Mouse (Mus musculus) E14TG2a.4 (cell line): ENCODE data around the gene Slc10a7.

ENCODE experiments used
- CTCF ChIP-seq: conservative IDR thresholded peaks from 2 replicates; pipeline ENCODE4 v1.5.1; 2014; ENCODE audit warnings: low read length
- NANOG ChIP-seq: IDR thresholded peaks from 2 replicates; pipeline ENCODE4 v1.6.1; 2014; ENCODE audit warnings: borderline replicate concordance, low read length, mixed read lengths
- POU5F1 ChIP-seq: IDR thresholded peaks from 2 replicates; pipeline ENCODE4 v1.6.1; 2014; ENCODE audit warnings: low read length, borderline replicate concordance

DNA sequence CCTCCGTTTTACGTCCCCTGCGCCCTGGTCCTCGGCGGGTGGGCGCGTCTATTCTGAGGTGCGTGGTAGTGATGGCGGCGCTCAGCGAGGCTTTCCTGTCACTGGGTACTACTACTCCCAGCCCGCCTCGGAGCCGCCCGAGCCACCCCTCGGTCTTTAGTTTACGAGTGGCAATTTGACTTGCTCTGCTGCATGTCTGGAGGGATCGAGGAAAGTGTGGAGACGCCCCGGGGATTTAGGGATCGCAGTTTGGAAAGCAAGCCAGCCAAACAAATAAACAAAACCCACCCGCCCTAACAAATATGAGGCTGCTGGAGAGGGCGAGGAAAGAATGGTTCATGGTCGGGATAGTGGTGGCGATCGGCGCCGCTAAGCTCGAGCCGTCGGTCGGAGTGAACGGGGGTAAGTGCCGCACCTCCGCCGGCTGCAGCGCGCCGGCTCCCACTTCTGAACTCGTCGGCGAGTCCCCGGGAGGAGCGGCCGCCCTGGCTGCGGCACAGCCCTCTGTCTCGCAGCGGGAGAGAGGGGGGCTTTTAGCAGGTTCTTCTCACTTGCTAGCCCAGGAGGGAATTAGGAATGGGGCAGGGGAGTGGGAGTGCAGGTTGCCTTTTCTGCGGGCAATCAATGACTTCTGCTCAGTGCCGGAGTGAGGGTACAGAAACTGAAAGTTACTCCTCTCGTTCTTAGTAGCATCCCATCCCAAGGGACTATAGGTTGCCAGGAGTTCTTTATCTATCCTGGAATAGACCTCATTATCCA, at the start of gene Slc10a7:
- TF ChIP-seq CTCF (no peak), NANOG (no peak), POU5F1 (no peak)
